Mouse (Mus musculus) heart, postnatal 14 days (tissue): ENCODE results near the gene Cdc42ep4. TPM values are rescaled to one million over a fixed set of nuclear protein-coding genes. Genes with fewer than 3 reads are reported as not detected.

Experiments used
- DNase-seq, 2 experiments: peaks; one replicate each; pipeline ENCODE4 v3.0.0; 2021 to 2022
- intact Hi-C: fragments of 180-260 bp; cut with DNase I; formaldehyde crosslinking; loops from one replicate; pipeline ENCODE4 v1.15.1; 2025
- total RNA-seq, 2 experiments: library from RNA; stranded (reverse); gene quantifications; 2 replicates each; pipeline ENCODE4 v1.2.3; 2021

The Cdc42ep4 gene
- total RNA-seq, 2 experiments from 2014 or later = 30.9 to 33.4 TPM

DNA sequence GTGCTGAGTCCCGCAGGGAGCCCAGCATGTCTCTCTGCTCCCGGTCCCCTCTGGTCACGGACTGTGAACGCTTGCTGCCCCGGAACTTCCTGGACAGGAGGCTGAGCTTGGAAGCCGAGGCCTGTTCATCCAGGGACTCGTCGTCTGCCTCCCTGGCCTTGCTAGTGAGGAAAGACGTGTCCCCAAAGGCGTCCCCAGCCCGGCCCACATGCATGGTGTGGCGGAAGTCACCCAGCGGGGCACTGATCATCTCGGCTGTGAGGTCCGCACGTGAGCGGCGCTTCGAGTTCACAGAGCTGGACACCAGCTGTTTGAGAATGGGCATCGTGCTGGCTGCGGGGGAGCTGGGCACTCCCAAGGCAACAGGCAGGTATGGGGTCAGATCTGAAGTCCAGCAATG lies 22.4 kb downstream of the Cdc42ep4 start:
- intact Hi-C loops = no loop called here
- DNase-seq = peak in 1 of 2 experiments; percentile 16

DNA sequence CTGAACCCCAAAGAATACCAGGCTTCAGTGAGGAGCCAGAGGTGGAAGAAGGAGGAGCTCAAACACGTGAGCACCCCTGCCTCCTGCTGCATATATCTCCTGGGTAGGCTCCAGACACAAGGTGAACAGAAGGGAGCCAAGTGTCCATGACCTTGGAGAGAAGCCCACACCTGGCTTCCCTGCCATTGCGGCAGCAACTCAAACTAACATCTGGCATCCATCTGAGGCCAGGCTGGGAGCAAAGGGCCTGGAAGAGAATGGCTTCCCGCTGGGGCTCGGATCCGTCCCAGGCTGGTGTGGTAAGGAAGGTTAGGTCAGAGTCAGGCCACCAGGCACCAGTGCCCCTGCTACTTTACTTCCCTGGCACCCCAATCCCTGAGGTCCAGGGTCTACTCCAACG lies 23.7 kb downstream of the Cdc42ep4 start:
- DNase-seq = no peak
- intact Hi-C loops = no loop called here

DNA sequence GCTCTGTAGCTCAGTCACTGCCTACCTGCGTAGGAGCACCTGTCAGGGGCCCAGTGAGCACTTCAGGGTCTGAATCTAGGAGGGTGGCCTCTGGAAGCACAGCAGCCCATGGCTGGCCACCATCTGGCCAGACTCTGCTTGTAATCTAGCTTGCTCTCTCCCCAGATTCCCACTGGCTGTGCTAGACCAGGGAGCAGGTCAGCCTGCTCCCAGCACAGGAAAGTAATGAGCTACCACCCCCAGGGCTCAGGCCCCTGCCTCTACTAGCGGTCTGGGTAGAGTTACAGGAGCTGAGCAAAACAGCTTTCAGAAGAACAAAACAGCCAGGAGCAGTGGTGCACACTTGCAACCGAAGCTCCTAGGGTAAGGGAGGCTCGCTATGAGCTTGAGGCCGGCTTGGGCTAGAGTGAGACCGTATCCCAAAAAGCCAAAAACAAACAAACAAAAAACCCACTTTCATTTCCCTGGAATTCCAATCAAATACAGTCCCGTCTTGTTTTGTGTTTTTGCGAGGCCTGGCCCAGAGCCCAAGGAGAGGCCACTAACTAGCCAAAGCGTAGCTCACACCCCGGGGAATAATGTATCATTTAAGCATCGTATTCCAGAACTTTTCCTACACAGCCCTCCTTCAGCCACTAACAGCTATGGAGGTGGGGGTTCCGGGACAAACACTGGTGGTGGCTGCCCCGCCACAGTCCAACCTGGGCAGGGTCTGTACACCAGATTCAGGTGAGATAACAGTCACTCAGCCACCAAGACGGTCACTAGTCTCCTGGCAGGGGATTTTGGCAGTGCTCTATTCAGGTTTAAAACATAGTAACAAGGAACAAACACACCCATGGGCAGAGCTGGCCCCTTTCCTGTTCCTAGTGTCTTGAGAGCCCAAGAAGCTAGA lies 24.4 kb downstream of the Cdc42ep4 start:
- no peak for DNase-seq
- intact Hi-C loops = no loop called here

DNA sequence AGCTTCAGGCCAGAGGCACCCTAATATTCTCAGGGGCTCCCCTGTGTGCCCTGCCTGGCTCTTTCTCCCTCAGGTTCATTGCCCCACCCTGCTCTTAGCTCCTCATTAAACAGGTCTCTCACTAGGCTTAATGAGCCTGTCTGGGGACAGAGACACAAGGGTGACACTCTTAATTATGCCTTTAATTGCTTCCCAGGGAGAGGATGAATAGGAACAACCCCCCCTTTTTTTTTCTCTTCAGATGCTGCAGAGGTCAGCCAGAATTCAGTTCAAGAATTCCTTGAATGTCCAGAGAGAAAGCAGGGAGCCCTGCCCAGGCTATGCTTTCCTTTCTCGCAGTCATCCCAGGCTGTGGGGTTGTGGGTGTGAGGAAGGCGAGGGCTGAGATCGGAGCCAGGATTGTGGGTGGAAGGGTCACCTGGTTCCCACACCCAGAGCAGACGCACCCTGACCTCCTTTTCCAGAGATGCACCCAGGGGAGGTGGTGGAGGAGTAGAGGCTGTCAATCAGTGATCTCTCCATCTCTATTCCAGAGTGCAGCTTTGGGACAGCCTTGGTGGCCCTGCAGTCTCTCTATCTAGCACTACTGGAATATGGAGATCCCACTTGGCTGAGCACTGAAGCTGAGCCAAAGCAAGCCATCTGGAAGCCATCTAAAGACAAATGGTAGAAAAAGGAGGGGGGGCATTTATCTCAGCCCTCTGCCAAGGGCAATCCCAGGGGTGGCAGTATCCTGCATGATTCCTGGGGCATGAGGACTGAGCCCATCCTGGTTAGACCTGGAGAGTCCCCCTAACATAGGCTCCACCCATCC lies 26.2 kb downstream of the Cdc42ep4 start:
- DNase-seq = peak in 1 of 2 experiments; percentile 59
- intact Hi-C loops = no loop called here

DNA sequence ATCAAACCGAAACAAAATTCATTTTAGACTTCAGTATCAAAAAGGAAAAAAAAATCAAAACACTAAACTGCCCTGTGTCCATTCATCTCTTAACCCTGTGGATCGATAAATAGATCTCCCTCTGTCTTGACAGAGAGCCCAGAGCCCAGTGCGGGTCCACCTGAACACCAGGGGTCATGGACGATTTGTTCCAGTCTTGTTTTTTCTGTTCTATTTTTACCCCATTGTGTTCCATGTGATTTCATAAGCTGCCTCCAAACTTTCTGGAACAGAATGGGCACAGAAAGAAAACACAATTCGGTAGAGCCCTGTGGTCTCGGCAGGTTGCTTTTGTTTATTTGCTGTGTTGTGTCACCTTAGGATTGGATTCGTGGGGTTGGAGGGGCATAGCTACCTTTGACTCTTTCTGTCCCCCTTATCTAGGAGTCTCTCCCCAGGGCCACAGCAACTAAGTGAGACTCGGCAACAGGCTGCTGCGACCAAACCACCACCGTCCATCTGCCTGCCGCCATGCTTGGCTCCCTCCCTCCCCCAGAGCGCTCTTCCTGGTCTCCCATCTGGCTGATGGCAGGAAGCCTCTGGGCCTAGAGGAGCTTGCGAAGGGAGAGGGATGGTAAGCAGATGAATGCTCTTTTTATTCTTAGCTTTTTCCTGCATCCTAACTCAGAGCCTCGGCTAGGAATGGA lies 29.1 kb downstream of the Cdc42ep4 start:
- intact Hi-C loops = no loop called here
- no peak for DNase-seq

DNA sequence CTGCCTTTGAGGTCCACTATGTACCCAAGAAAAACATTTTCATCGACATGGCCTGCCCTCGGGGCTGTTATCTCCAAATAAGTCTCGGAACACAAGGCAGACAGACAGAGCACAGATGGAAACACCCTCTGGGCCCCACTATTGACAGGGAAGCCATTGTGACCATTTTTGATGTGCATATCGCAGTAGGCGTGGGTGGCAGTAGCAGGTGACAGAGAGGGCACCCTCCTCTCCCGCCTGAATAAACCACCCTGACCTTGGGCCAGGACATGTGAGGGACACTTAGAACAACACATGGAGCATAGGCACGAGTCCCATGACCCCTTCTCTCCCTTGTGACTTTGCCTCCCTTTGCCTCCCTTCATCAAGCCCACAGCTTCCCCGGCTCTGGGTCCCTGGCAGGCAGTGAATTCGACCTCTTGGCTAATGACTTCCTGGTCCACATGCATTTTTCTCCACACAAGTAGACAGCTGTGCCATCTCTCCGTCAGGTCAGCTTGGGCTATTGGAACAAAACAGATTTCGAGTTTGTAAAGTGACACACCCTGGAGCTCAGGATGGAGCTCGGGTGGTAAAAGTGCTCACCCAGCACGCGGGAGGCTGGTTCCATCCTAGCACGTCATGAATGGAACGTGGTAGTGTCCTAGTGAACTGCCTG lies 33.8 kb downstream of the Cdc42ep4 start:
- intact Hi-C loops = no loop called here
- no peak for DNase-seq

DNA sequence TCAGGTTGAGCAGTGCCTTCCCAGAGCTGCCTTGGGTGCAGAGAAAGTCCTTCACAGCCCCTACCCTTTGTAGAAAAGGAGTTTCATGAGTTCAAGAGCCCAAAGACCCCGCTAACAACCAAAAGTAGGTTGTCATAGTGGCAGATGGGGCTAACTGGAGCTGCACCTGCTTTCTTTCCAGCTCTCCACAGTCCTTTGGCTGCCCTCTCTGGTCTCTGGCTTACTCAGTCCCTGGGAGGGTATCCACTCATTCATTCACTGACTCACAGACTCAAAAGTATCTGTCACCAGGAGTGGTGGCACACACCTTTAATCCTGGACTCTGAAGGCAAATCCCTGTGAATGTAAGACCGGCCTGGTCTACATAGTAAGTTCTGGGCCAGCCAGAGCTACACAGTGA lies 35.5 kb downstream of the Cdc42ep4 start:
- no peak for DNase-seq
- intact Hi-C loops = no loop called here

DNA sequence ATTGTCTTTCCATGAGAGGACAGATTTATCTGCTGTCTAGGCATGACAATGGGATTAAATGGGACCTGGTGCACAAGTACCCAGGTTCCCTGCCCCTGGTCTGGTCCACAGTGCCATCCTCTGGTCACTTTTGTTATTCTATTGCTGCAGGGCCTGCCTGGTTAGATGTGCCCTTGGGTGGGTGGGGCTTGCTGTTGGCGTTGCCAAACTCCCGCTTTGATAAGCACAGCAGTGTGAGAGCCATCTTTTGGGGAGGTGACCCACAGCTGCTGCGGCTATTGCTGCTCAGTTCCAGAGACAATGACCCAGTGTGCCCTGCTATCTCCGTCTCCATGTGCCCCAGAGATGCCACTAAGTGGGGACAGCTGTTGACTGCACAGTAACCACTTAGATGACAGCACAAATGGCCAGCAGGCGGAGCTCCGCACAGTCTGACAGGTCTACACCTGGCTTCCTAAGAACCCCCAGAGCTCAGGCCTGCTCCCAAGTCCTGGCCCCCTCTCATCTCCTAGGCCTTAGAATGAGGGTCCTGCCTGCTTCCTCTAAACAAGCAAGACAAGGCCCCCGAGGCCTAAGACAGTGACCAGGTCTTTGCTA lies 36.5 kb downstream of the Cdc42ep4 start:
- intact Hi-C loops = no loop called here
- no peak for DNase-seq

DNA sequence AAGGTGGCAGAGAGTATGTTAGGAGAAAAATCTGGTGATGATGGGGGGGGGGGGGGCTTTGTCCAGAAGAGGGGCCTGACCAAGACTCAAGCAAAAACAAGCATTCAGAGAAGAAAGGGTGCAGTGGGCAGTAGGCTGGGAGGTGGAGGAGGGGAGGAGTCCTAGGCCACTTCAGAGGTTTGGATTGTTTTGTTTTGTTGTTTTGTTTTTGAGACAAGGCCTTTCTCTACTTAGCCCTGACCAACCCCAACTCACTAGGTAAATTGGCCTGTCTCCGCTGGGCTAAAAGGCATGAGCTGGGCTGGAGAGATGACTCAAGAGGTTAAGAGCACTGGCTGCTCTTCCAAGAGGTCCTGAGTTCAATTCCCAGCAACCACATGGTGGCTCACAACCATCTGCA lies 40.6 kb downstream of the Cdc42ep4 start:
- no peak for DNase-seq
- intact Hi-C loops = no loop called here

DNA sequence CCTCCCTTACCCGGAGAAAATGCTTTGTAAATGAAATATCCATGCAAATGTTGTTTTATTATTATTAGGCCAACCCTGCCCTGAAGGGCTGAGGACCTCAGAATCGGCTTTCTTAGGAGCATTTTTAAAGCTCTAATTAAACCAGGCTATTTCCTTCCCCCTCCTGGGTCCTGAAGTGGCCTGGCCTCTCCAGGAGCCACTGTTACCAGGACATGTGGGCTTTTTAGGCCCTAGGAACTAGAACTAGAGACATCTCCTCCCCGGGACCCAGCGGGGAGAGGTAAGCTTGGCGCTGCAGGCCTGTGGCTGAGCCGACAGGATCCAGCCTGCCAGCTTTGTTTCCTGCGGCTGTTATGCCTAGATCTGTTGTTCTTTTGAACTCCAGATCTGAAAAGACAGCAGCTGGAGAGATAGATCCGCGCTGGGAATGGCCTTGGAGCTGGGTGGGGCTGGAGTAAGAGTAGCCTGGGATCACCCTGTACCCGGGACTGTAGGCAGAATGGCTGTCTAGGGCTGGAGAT lies 41.4 kb downstream of the Cdc42ep4 start:
- DNase-seq = no peak
- intact Hi-C loops = no loop called here

DNA sequence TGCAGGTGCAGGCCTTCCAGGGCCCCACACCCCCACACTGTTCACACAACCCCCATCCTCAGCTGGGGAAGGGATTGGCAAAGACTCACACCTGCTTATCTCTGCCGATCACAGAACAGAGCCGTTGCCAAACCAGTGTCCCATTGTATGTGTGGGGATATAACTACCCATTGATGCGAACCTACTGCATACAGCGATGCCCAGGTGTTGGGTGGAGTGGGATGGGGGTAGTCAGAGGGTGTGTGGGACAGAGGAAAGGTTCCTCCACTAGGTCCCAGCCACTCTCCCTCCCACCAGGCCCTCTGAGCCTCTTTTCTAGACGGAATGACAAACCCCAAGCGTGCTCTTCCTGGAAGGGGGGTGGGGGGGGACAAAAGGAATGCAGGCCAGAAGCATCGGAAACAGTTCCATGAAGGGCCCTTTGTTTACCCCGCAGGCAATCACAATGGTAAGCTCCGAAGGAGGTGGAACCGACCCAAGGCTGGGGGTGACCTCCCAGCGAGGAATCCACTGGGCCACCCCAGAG lies 41.9 kb downstream of the Cdc42ep4 start, which contains the start of gene Cpsf4l:
Cpsf4l (minus strand) TSS at position 287 of the 526 bp plus-strand sequence.
- intact Hi-C loops = loop anchor here (10.0 kb wide), 1 partner anchor 925 kb away; no protein-coding TSS in a partner anchor

DNA sequence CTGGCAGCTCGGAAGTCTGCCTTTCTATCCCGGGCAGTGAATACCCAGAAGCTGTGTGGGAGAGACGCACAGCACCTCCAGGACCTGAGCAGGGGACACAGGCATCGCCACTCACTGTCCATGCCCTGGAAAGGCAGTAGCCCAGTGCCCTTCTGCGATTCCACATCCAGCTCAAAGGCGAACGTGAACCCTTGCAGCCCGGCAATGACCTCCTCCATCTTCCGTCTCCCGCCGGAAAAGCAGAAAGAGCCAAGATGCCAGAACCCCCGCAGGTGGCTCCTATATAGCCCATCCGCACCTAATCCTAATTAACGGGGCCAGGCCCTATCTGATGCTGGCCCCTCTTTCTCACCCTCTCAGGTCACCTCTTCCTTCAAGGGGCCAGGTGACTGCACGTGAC lies 42.4 kb downstream of the Cdc42ep4 start:
- intact Hi-C loops = loop anchor here (10.0 kb wide), 1 partner anchor 926 kb away; no protein-coding TSS in a partner anchor
- no peak for DNase-seq

More for the DNA sequence above, 41.9 kb downstream of the Cdc42ep4 start, which contains the start of gene Cpsf4l:
- DNase-seq = no peak

DNA sequence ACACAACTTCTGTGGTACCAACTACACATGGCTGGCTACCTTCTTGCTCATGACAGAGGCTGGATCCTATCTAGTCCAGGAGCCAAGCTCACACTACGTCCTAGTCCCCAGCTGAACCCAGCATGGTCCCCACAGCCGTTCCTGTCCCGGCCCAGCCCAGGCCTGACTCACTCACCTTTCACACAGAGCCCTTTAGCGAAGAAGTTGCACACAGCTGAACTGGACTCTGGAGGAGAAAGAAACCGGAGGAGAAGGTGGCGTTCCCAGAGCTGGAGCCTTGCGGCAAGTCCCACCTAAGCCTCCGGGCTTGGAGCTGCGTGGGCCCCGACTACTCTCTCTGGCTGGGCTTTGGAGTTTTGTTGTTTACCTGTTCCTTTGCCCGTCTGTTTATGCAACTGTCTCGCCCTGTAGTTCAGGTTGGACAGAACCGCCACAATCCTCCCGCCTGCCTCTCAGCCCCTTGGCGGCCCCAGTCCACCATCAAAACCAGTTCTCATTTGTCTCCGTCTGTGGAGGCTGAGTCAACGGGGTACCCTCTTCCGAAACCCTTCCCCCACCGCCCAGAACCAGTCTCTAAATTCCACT lies 43.0 kb downstream of the Cdc42ep4 start:
- DNase-seq = no peak
- intact Hi-C loops = loop anchor here (10.0 kb wide), 1 partner anchor 926 kb away; no protein-coding TSS in a partner anchor

DNA sequence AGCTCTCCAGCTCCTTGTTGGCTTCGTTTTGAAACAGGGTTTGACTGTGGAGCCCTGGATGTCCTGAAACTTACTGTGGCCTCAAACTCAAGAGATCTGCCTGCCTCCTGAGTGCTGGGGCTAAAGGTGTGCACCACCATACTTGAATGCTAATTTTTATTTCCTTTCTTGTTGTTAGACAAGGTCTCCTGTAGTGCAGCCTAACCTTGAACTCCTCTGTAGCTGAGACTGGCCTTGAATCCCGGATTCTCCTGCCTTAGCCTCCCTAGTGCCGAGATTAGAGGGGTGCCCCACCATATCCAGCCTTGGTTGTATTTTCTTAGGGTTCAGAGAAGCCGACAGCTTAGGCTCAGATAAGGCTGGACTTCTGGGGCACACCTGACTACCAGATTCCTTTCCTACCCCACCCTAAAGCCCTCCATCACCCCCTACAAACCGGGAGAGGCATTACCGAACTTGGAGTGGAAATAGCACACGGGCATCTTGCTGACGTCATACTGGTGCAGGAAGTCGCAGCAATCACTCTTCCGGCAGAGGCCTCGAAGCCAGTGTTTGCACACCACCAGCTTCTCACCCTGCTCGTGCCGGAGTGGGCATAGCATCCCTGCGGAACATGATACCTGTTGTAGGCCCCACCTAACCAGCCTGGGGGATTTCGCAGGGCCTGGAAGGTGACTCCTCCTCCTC lies 45.6 kb downstream of the Cdc42ep4 start:
- DNase-seq = no peak
- intact Hi-C loops = loop anchor here (10.0 kb wide), 1 partner anchor 929 kb away; no protein-coding TSS in a partner anchor

DNA sequence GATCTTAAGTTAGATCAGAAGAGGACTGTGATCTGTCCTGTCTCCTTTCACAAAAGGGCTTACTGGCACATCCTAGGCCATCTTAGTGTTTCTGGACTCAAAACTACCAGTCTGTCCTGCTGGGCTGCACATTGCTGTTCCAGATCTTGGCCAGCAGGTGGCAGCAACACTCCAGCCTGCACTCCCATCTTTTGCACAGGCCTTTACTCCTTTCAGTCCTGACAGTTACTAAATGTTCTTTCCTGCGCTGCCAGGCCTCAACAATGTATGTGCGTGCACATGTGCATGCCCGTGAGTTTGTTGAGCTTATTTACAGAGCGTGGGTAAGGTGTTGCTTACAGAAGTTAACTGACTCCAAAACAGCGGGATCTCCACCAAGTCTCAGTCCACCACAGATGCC lies 47.9 kb downstream of the Cdc42ep4 start:
- DNase-seq = peak; percentile 83 to 86
- intact Hi-C loops = loop anchor here (1.0 to 10.0 kb wide), 3 partner anchors 47 to 931 kb away; partner anchors contain the start of gene Cdc42ep4

DNA sequence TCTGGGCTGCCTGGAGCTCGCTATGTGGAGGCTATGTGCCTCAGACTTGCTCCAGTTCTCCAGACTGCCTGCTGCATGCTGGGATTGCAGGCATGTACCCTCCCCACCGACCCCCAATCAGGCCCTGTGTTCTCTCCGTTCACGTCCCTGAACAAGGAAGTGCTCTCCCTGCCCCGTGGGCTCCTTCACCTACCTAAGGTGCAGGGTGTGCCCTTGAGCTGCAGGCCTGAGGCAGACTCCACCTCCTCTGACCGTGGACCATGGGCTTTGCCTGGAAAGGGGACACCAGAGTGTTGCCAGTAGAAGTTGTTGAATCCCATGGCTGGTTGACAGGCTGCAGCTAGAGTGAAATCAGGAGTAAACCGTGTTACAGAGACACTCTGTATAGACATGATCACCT lies 52.0 kb downstream of the Cdc42ep4 start:
- intact Hi-C loops = loop anchor here (10.0 kb wide), 1 partner anchor 935 kb away; no protein-coding TSS in a partner anchor
- DNase-seq = no peak

DNA sequence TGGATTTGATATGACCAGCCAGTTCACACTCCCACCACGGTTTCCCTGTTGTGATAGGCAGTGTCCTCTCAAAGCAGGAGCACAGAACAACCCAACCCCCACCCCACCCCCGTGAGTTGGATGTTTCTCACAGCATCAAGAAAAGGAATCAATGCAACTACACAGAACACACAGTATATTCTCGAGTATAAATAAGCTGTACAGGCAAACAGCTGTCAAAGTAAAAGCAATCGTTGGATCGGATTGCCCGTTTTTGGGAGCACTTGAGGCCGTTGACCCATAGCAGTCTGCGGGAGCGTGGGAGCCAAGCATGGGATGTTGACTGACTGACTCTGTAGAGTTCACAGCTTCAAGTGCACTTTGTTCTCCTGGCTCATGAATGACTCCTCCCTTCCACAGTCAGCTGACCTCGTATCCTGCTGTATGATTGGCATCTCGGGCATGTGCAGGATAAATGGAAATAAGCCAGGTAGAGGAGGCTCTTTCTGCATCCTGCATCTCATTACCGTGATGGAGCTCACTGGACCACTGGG lies 53.6 kb downstream of the Cdc42ep4 start:
- DNase-seq = peak in 1 of 2 experiments; percentile 25
- intact Hi-C loops = no loop called here

DNA sequence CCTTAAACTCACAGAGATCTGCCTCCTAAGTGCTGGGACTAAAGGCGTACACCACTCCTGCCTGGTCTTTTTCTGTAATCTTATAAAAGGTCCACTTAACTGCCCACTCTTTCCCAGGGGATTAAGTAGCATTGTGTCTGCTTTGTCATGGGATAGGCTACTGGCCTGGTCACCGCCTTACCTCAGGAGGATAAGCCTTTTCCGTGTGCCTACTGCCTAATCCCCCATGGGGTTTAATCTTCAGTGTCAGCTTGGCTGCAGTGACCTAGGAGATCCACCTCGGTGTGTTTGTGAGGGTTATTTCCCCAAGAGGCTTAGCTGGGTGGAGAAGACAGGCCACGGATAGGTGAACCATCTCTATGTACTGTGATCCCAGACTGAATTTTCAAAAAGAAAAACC lies 54.1 kb downstream of the Cdc42ep4 start:
- DNase-seq = no peak
- intact Hi-C loops = no loop called here
